Mouse (Mus musculus) spleen, adult 12 weeks (tissue): ENCODE results near the gene Repin1.

Source experiments
- DNase-seq: peaks from one replicate; pipeline ENCODE4 v3.0.0; 2022; ENCODE audit warnings: low spot score

The Repin1 gene

DNA sequence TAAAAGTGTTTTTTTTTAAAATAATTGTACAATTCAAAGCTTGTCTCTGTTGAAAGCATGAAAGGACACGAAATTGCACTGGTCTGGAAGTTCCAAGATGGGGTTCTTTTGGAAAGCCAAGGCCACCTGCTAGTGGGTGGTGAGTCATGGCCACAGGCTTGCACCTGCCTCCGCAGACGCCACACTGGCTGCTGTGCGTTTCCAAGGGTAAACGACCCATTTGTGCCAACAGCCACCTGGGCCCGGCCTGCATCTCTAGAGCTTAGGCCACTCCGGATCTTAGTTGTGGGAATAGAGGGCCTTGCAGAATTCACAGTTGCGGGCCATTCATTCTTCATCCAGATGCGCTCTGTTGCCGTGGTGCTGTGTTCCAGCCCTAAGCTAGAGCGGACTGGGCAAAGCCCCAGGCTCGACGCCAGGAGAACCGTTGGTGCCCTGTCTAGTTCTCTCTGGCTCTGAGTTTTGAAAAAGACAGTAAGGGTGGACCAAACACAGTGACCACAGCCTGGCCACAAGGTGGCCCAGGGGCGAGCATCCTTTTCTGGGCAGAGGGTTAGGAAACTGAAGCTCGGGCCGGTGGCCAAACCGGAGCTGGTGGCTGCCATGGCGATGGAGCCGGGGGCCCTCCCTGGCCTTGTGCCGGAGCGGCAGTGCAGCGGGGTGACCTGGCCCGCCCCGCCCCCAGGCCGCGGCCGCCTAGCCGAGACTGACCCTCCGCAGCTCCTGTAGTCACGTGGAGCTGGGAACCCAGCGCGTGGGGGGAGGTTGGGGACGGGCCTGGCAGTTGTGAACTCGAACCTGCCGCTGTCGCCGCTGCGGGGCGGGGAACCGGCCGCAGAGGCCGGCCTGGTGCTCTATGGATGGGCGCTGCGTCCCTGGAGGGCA is at the start of gene Repin1, which contains the start of gene Gm44965:
Gene Repin1 (plus strand): TSS at position 726 of the 885 bp plus-strand sequence.
Gene Gm44965 (plus strand): TSS at position 784 of the 885 bp plus-strand sequence.
- peak; percentile 47 for DNase-seq

DNA sequence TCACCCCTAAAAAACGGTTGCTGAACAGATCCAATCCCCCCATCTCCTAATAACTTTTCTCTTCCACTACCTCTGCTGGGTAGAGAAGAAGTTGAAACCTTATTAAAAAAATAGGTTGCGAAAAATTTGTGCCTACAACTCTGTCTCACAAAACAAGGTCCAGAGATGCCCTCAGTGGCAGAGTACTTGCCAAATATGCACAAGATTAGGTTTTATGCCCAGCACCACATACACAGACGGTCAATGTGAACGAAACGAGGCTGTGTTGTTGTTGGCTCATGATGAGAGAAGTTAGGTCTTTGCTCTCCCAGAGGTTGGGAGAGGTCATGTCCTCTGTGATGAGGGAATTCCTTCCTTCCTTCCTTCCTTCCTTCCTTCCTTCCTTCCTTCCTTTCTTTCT is 48.4 kb upstream of the Repin1 start:
- DNase-seq: no peak

DNA sequence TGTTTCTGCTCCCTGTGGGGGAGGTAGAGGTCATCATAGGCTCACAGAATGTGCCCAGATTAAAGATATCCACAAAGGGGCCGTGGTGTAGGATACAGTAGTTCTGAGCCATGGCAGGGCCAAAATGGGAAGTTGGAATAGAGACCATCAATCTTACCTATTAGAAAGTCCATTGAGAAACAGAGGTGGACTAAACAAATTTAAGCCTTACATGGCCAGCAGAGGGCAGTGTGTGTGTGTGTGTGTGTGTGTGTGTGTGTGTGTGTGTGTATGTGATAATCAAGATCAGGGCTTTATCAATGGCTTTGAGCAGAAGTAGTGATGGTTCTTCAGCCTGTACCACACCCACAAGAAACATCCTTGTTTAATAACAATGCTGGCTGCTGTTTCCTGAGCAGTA is 47.4 kb upstream of the Repin1 start:
- no peak for DNase-seq

DNA sequence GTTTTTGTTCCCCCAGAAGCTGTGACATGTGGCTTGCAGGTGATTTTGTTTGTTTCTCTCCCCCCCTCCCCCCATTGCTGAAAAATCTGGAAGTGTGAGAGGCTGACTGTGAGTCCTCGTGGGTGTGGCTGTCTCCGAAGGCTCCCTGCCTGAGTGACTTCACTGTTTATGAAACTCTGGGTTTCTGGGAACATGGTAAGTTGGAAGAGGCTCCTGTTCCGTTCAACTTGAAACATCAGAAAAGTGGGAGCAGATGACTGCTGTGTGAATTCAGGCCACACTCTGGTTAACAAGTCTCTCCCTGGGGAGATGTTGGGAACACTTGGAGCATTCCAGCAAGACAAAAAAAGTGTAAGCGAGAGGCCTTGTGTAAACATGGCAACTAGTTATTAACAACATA is 46.8 kb upstream of the Repin1 start:
- no peak for DNase-seq

DNA sequence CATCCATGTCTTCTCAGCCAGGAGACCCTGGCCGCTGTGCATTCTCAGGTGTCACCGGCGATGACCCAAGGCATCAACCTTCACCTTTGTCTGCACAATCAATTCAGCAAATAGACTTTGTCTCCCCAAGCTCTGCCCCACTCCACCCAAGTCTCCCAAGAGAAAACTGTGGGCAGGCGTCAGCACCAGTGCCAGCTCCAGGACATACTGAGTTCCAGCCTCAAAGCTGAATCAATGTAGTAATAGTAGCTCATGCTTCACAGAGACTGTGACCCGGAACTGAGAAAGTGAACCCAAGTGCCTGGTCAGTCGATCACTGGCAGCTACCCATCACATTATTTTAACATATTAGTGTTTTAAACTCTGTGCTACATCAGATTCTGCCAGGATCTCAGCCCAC is 45.4 kb upstream of the Repin1 start:
- DNase-seq: no peak

DNA sequence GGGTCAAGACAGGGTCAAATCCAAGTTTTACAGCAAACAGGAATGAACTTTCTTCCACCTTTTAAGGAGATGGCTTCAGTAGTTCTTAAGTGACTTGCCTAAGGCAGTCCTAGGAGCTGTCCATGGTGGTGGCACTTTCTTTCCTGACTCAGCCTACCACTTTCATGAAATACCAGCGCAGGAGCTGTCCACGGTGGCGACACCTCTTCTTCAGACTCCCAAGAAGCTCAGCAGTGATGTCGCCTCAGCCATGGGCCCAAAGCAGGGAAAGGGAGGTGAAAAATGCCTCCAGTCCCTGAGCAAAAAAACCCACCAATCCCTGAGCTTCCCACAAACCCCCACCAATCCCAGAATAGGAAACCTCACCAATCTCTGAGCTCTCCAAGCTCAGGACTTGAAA is 40.8 kb upstream of the Repin1 start:
- no peak for DNase-seq

DNA sequence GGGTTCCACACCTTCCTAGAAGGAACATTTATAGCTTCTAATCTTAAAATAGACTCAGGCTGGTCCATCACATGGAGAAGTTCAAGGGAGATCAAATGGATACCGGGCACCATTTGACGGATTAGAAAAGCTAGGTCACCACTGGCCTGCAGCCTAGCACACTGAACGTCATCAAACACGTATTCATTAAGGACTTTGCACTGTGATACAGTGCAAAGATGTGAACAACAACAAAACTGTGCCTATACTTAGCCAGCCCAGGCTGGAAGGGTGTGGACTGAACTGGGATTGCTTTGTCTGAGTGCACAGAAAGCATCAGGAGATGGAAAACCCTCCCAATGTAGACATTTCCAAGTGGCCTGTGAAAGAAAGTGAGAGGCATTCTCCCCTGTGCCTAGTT is 39.9 kb upstream of the Repin1 start:
- DNase-seq: no peak

- DNase-seq: peak; percentile 81
These were observed 39.2 kb upstream of the Repin1 start, which contains the start of gene Lrrc61 for GRCm38 (mm10) chr6:48554280-48555103. TSS of gene Lrrc61 (plus strand) at chr6:48554796.

DNA sequence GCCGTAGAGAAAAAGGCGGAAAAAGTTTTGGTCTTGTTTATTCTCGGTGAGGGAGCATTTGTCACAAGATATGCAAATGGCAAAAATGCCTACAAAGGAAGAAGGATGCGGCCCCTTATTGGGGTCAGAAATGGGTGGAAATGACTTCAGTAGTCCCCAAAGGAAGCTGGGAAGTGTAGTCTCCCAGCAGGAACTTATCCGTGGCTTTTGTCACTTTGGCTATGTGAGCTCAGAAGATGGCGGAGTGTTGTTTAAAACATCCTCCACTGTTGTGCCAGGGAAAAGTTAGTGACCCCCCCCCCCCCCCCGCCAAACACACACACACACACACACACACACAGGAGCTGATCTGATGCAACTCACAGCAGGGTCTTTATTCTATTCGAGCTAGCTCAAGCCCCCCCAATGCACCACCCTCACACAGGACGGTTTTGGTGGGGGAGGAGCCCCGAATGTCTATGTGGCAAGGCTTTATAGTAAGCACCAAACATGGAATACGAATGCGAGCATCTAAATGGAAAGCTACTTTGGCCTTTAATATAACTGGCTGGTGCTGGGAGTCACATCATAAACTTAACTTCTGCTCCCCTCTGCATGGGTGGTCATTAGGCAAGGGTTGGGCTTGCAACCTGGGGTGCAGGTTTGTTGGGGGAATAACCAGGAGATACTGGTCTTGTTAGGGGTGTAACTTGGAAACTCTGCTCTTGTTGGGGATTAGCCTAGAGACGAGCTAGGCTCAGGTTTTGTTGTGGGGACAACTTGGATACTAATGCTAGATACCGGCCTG is 38.4 kb upstream of the Repin1 start:
- DNase-seq: no peak

DNA sequence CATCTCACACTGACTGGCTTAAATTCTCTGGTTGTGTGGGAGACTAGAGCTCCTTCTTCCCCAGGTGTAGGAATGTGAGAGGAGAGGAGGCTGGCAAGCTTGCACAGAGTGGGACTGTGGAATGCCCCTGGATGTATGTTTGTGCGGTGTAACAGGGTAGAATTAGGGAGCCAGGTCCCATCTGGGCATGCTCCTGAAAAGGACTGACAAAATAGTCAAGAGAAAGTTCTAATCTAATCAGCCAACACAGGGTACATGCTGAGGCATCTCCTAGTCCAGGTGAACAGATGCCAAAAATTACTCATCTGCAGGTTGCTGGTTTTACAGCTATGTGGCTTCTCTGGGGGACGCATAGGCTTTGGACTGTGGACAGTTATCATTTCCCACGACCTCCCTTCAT is 37.7 kb upstream of the Repin1 start:
- no peak for DNase-seq

DNA sequence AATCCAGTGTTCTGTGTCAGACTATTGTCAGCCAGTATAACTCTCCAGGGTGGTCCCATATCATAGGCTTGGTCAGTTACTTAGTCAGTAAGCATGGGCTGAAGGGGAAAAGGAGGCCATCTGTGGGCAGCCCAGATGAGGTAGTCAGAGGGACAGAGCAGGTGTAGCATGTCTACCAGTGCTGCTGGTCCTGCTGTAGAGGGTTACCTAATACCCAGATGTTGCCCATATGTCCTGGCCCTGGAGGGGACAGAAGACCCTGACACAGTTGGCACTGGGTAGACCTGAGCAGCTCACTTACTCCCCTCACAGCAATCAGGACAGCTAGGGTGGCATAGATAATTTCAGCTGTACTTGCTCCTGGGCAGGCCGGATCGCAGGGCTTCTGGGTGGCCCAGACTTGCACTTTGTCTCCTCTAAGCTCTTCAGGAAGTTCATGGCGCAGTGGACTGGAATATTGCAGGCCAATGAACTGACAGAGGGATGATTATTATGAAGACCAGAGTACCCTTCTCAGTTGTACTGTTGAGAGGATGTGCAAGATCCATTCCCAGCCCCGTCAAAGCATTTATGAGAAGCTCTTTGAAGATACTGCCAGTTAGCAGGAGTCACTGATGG is 27.9 kb upstream of the Repin1 start:
- no peak for DNase-seq

GRCm38 (mm10) chr6:48566312-48566711 is 27.4 kb upstream of the Repin1 start:
- DNase-seq: no peak

GRCm38 (mm10) chr6:48568036-48568984 is 25.4 kb upstream of the Repin1 start:
- no peak for DNase-seq

DNA sequence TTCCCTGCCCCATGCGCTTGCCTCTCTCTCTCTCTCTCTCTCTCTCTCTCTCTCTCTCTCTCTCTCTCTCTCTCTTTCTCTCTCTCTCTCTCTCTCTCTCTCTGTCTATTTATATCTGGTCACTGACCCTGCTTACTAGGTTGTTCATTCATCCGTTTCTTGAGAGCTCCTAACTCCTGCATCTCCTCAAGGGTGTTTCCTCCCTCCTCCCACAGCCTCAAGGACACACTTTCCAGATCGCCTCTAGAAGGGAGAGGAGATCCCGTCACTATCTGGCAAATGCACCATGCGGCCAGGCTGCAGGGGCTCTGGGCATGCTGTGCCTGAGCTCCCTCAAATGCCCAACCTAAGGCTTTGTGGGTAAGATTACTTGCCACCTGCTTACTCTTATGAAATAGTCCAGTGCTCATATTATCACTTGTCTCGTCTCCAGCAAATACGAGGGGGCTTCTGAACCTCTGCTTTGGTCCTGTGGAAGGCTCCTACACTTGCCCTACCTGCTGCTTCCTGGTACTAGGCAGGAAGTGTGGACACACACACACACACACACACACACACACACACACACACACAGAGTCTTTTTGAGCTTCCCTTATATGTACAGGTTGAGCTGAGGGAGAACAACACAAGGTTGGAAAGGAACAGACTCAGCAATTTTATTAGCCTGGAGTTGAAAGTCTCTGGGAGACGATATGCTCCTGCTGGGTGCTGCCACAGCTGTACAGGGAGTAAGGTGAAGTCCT is 24.4 kb upstream of the Repin1 start:
- DNase-seq: no peak

- no peak for DNase-seq
These were observed 21.7 kb upstream of the Repin1 start for GRCm38 (mm10) chr6:48572014-48572413.

DNA sequence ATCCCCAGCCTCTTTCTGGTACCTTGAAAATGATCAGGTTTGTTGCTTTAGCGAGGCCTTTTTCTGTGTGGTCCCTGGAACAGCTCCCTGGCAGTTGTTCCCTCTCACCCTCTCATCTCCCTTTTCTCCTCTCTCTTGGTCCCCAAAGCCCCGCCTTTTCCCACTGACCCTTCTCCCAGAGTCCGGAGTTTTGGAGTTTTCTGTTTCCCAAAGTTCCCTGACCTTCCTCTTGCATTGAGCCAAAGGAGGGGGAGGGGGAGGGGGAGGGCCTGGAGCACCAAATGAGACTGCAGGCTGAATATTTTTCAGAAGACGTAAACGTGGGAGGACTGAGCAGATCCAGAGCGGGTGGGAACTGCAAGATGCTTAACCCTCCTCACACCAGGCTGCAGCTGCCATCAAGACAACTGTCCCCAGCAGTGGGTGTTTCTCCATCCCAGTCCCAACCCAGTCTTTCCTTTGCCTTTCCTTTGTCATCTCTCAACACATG is 21.1 kb upstream of the Repin1 start, which contains the start of gene Rarres2:
Gene Rarres2 (minus strand): TSS at position 218 of the 490 bp plus-strand sequence.
- DNase-seq: no peak

DNA sequence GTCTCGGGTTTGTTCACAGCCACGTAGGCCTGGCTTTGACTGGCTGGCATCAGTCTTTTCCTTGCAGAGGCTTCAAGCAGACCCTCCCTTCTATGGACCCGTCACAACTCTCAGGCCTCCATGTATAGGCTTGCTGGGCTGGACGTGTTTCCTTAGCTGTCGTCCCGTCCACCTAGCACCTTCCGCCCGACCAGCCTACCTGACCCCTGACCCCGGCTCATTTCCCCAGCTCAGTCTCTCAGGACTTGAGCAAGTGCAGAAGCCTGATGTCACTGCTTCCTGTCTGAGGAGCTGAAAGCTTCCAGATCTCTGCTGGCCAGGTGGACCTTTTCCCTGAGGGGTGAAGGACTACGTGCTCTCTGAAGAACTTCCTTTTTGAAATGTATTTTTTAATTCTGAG is 20.4 kb upstream of the Repin1 start:
- DNase-seq: no peak

DNA sequence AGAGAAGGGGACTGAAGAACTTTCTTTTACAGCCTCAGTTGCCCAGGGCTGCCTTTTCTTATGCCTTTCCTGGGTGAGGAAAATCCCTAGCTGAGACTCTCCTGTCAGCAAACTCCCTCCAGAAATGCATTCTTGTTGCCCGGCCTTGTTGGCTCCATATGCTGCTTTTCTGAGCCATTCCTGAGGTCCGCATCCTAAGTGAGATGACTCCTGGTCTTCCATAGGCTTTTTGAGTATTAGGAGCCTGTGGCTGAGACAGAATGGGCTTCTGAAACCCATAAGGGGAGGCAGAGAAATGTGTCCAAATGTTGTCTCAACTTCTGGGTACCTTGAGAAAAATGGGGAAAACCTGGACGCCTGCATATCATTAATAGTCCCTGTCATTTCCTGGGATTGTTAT is 19.7 kb upstream of the Repin1 start:
- DNase-seq: no peak

GRCm38 (mm10) chr6:48578736-48579135 is 14.9 kb upstream of the Repin1 start:
- no peak for DNase-seq
